ENCODE assay signal across 9 mouse cellular contexts in the genomic region with DNA sequence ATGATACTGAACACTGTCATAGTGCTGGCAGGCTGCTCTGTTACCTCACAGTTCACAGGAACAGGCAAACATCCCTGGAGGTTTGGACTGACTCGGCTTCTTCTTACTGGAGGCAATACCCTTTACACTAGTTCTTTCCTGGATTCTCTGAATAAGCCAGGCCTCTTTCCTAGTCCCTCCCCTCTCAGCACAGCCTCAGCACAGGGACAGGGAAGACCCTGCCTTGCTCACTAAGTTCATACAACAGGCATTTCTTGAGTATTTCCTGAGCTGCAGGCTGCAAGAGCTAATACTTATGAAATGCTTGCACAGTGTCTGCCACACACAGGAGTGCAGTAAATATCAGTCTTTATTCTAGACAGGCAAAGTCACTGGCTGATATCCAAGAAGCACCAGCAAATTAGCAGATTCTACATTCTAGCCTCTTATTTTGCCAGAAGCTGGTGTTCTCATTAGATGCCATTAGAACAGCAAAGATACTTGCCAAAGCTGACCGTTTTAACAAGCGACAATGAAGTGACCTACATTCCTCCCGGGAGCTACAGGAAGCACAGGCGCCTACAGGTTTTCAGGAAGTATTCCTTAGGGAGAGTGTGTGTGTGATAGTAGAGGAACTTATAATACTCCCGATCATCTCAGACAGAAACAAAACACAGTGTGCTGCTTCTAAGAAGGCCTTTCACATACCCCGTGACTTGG.
DNase-seq lines count a peak whose midpoint lies in the region; ATAC-seq and TF ChIP-seq lines count a peak whose summit lies in the region.
"Had no signal": no experiment of that assay in that cellular context is flagged by ENCODE, and none has a peak within 500 bp of the region (broad histone marks: within the 10 kb centered on the region; RNA-seq: fewer than 3 reads in every experiment).

No protein-coding gene starts in this region.

- H3K4me2 ChIP-seq in midbrain, embryonic 14.5 days (ENCODE audit: low read length): no peak overlapping the region

- no peaks in the 10 kb centered on the region for H3K36me3 ChIP-seq in midbrain, embryonic 14.5 days (ENCODE audit: control insufficient read depth, insufficient read depth, low read length)

- intact Hi-C loops in left cerebral cortex, adult 2 months (cut with DNase I): loop anchor here (5.0 kb wide), 1 partner anchor 91 kb away; a partner anchor contains a TSS
- intact Hi-C loops in left cerebral cortex, postnatal 4 days (cut with DNase I): no loop called here

- ATAC-seq in midbrain, embryonic 14.5 days (ENCODE audit: low FRiP score, low TSS enrichment): no peak

- no peak overlapping the region for H3K9ac ChIP-seq in midbrain, embryonic 14.5 days (replicated peaks; ENCODE audit: low read length)

- no peaks in the 10 kb centered on the region for H3K9me3 ChIP-seq in midbrain, embryonic 14.5 days (ENCODE audit: control insufficient read depth, low read length)

- no peak for TF ChIP-seq CTCF in left cerebral cortex, adult 2 months (IDR thresholded peaks at IDR 0.05)

- peak overlapping the region; percentile 54; the same call in 1 of the 2 replicates for H3K27ac ChIP-seq in left cerebral cortex, adult 2 months
- peak overlapping the region; percentile 6; the same call in 1 of the 2 replicates for H3K27ac ChIP-seq in midbrain, embryonic 14.5 days (replicated peaks; ENCODE audit: low read depth, low read length)

- WGBS in midbrain, embryonic 14.5 days: 61% methylated on average over 7 of the region's 7 CpGs

- DNase-seq in embryo, embryonic 10.5 days (ENCODE audit: low spot score): peak; percentile 3
- DNase-seq in embryo, embryonic 11 days: no peak
- DNase-seq in left cerebral cortex, adult 2 months (ENCODE audit: extremely low spot score in 1 of 2, low spot score in 2 of 2): peak in 1 of 2 experiments; percentile 24
- DNase-seq in left cerebral cortex, postnatal 4 days: no peak
- DNase-seq in heart, adult 8-10 months (ENCODE audit: low spot score): peak; percentile 53
- DNase-seq in midbrain, embryonic 14.5 days: peak; percentile 43
- DNase-seq in testis, postnatal 14 days (ENCODE audit: low spot score): no peak
- DNase-seq in spleen, postnatal 14 days (ENCODE audit: low spot score in 2 of 2): no peak

- H3K4me1 ChIP-seq in midbrain, embryonic 14.5 days (ENCODE audit: control insufficient read depth, insufficient read depth, low read length): peaks cover 9% of the 10 kb centered on the region; the same call in 1 of the 2 replicates

- H3K27me3 ChIP-seq in midbrain, embryonic 14.5 days (ENCODE audit: control insufficient read depth, insufficient read depth, low read length): no peaks in the 10 kb centered on the region
- H3K27me3 ChIP-seq: CH12.LX had no signal

- no peak overlapping the region for H3K4me3 ChIP-seq in left cerebral cortex, adult 2 months
- no peak overlapping the region for H3K4me3 ChIP-seq in midbrain, embryonic 14.5 days (replicated peaks; ENCODE audit: low read depth, low read length)

Comparison
In these comparisons a context has a peak if more than half of its experiments do, and no peak if none do; other contexts are left out.
1. DNase-seq: peak in embryo, embryonic 10.5 days (single experiment), heart, adult 8-10 months (single experiment) and midbrain, embryonic 14.5 days (single experiment); none in embryo, embryonic 11 days (single experiment), left cerebral cortex, postnatal 4 days (single experiment), testis, postnatal 14 days (single experiment) and spleen, postnatal 14 days (0 of 2).